Mouse (Mus musculus): Measurements from ENCODE around the gene Azi2.

Azi2 gene

GRCm38 (mm10) chr9:118082575-118083431 is 42.5 kb downstream of the Azi2 start:
- in situ Hi-C loops (cut with MboI, MseI) = loop anchor here (10.0 kb wide), 1 partner anchor 402 kb away; no protein-coding TSS in a partner anchor

GRCm38 (mm10) chr9:118083834-118084233 is 43.5 kb downstream of the Azi2 start:
- in situ Hi-C loops (cut with MboI, MseI) = loop anchor here (10.0 kb wide), 1 partner anchor 401 kb away; no protein-coding TSS in a partner anchor

GRCm38 (mm10) chr9:118099395-118099794 is 59.1 kb downstream of the Azi2 start:
- in situ Hi-C loops (cut with MboI, MseI) = no loop called here

GRCm38 (mm10) chr9:118100484-118100883 is 60.2 kb downstream of the Azi2 start:
- in situ Hi-C loops (cut with MboI, MseI) = loop anchor here (10.0 kb wide), 1 partner anchor 264 kb away; no protein-coding TSS in a partner anchor

- in situ Hi-C loops (cut with MboI, MseI) = loop anchor here (10.0 kb wide), 1 partner anchor 263 kb away; no protein-coding TSS in a partner anchor
Measured at GRCm38 (mm10) chr9:118101802-118102201, 61.5 kb downstream of the Azi2 start.

- in situ Hi-C loops (cut with MboI, MseI) = loop anchor here (10.0 kb wide), 1 partner anchor 256 kb away; no protein-coding TSS in a partner anchor
Measured at GRCm38 (mm10) chr9:118108527-118109011, 68.3 kb downstream of the Azi2 start.

- in situ Hi-C loops (cut with MboI, MseI) = loop anchor here (10.0 kb wide), 1 partner anchor 255 kb away; no protein-coding TSS in a partner anchor
Measured at GRCm38 (mm10) chr9:118109697-118110359, 69.5 kb downstream of the Azi2 start.

GRCm38 (mm10) chr9:118110360-118110710 is 70.0 kb downstream of the Azi2 start:
- in situ Hi-C loops (cut with MboI, MseI) = no loop called here
